Mouse (Mus musculus): ENCODE results near the gene Capza1. TPM values are rescaled to one million over a fixed set of nuclear protein-coding genes. Genes with fewer than 3 reads are reported as not detected.

Gene Capza1
- polyA plus RNA-seq (2021; fragmentation: Nextera tagmentation): 22.0 and 24.6 TPM in 2 replicates
- long read RNA-seq, experiment 1, transcript Capza1-201 (10 exons, 3,193 nt): major isoform, 264 of 287 reads
- long read RNA-seq, experiment 1, partial matches to known transcripts: 10 of 287 reads
- long read RNA-seq, experiment 1, other reads (novel, unspliced or antisense): 13 of 287 reads
- long read RNA-seq, experiment 2, transcript Capza1-201 (10 exons, 3,193 nt): major isoform, 19 of 28 reads
- long read RNA-seq, experiment 2, partial matches to known transcripts: 3 of 28 reads
- long read RNA-seq, experiment 2, other reads (novel, unspliced or antisense): 6 of 28 reads

GRCm38 (mm10) chr3:104863786-104864650 is at the start of gene Capza1, which contains the start of gene St7l:
Capza1 (minus strand) TSS chr3:104864505.
St7l (plus strand) TSS chr3:104864005.

GRCm38 (mm10) chr3:104817991-104818748 is 46.1 kb downstream of the Capza1 start, which contains the start of gene Mov10:
Mov10 (minus strand) TSS chr3:104818563.

GRCm38 (mm10) chr3:104788075-104788474 is 76.2 kb downstream of the Capza1 start, which contains the start of gene Rhoc:
Rhoc (plus strand) TSS chr3:104788375.

GRCm38 (mm10) chr3:104781471-104781903 is 82.8 kb downstream of the Capza1 start, which contains the start of gene Fam19a3:
Fam19a3 (minus strand) TSS chr3:104781840.

GRCm38 (mm10) chr3:104780561-104781420 is 83.5 kb downstream of the Capza1 start, which contains the start of gene Ppm1j:
Ppm1j (plus strand) TSS chr3:104781056.

Other genes with a start within 250 kb of the Capza1 start
- gene Slc16a1, start 225.8 kb downstream of the Capza1 start, polyA plus RNA-seq (2021; fragmentation: Nextera tagmentation): 5.4 and 7.5 TPM in 2 replicates
- gene Ppm1j, start 83.4 kb downstream of the Capza1 start, polyA plus RNA-seq (2021; fragmentation: Nextera tagmentation): 0.68 and 0.78 TPM in 2 replicates
- not detected in 2 replicates for gene Fam19a3, start 82.7 kb downstream of the Capza1 start, polyA plus RNA-seq (2021; fragmentation: Nextera tagmentation)
- gene Rhoc, start 76.1 kb downstream of the Capza1 start, polyA plus RNA-seq (2021; fragmentation: Nextera tagmentation): 22.8 and 29.9 TPM in 2 replicates
- 1.3 and 1.5 TPM in 2 replicates for gene Mov10, start 45.9 kb downstream of the Capza1 start, polyA plus RNA-seq (2021; fragmentation: Nextera tagmentation)
- 24.9 and 25.8 TPM in 2 replicates for gene St7l, start 500 bp downstream of the Capza1 start, polyA plus RNA-seq (2021; fragmentation: Nextera tagmentation)
- 0.15 and 0.31 TPM in 2 replicates for gene Wnt2b, start 97.4 kb upstream of the Capza1 start, polyA plus RNA-seq (2021; fragmentation: Nextera tagmentation)
- 6.3 and 7.7 TPM in 2 replicates for gene Cttnbp2nl, start 188.6 kb upstream of the Capza1 start, polyA plus RNA-seq (2021; fragmentation: Nextera tagmentation)
- not detected in 2 replicates for gene 4930564D02Rik, start 202.3 kb upstream of the Capza1 start, polyA plus RNA-seq (2021; fragmentation: Nextera tagmentation)